Mouse (Mus musculus) central nervous system, embryonic 18 days (tissue): ENCODE data around the gene Lsm6. TPM values are rescaled to one million over a fixed set of nuclear protein-coding genes. Genes with fewer than 3 reads are reported as not detected.

ENCODE experiments used
- polyA plus RNA-seq: library from polyadenylated mRNA; depleted of rRNA; stranded (reverse); fragments of >200 nt; gene quantifications from 2 replicates; pipeline ENCODE4 v1.2.3, GENCODE M21; 2012; rRNA removed

Lsm6 gene
- polyA plus RNA-seq, result 80.5 and 87.5 TPM in 2 replicates

DNA sequence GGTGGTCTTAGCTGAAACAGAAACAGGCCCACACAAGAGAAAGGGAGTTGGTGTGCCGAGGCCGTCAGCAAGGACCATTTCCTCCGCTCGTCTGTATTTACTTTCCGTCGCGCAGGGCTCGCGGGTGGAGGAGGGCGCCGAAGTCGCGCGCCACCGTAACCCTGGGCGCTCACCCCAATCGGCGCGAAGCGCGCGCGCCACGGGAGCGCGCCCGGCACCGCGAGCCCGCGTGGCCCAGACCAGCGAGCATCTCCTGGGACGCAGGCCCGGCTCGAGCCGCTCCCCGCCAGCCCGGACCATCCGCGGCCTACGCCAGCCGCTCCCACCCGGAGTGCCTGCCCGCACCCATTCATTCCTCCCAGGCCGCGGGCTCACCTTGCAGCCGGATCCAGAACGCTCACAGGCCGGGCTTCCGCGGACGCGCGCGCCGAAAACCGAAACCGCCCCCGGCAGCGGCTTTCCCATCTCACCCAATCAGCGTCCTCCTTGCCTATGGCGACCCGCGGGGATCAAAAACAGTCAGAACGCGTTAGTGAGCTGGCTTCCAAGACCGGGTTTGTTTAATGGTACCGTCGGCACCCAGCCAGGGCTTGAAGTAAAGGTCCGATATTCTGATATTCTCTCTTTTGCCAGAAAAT lies at the start of gene Lsm6:
Gene Lsm6 (minus strand): TSS at position 468 of the 638 bp plus-strand sequence.

Other genes with a start within 250 kb of the Lsm6 start
- 24.0 and 26.0 TPM in 2 replicates for gene Zfp827, start 207.3 kb upstream of the Lsm6 start, polyA plus RNA-seq